Mouse (Mus musculus) liver, postnatal 0 days (tissue): ENCODE data around the gene Scube2. TPM values are rescaled to one million over a fixed set of nuclear protein-coding genes. Genes with fewer than 3 reads are reported as not detected.

Source experiments
- ATAC-seq: fragments of 200-750 bp; cut with Nextera tagmentation; 2 replicates; pipeline ENCODE4 v1.8.0; 2017; ENCODE audit warnings: mild to moderate bottlenecking, moderate library complexity
- DNase-seq: peaks from one replicate; pipeline ENCODE4 v3.0.0-alpha.2; 2016
- H3K27ac ChIP-seq: fragments of 300-500 bp; sonication (generic); 2 replicates; pipeline ENCODE4 v1.5.1; 2014; ENCODE audit warnings: antibody characterized with exemption, moderate library complexity, mild to moderate bottlenecking, low read depth
- H3K27me3 ChIP-seq: fragments of 300-500 bp; sonication (generic); 2 replicates; pipeline ENCODE4 v1.6.1; 2014; ENCODE audit warnings: low read length, control low read depth, mixed read lengths; ENCODE audit not compliant: insufficient read depth
- H3K36me3 ChIP-seq: fragments of 300-500 bp; sonication (generic); replicated peaks from 2 replicates; pipeline ENCODE4 v1.6.1; 2014; ENCODE audit warnings: mild to moderate bottlenecking, control low read depth, low read length, moderate library complexity, mixed read lengths; ENCODE audit not compliant: insufficient read depth
- H3K4me1 ChIP-seq: fragments of 300-500 bp; sonication (generic); 2 replicates; pipeline ENCODE4 v1.6.1; 2014; ENCODE audit warnings: antibody characterized with exemption, mild to moderate bottlenecking, control low read depth; ENCODE audit not compliant: insufficient read depth
- H3K4me2 ChIP-seq: fragments of 300-500 bp; sonication (generic); 2 replicates; pipeline ENCODE4 v1.6.1; 2014; ENCODE audit warnings: low read depth, mild to moderate bottlenecking, low read length, moderate library complexity, mixed read lengths
- H3K4me3 ChIP-seq: fragments of 300-500 bp; sonication (generic); 2 replicates; pipeline ENCODE4 v1.5.1; 2014; ENCODE audit warnings: low read depth, low read length
- H3K9ac ChIP-seq: fragments of 300-500 bp; sonication (generic); replicated peaks from 2 replicates; pipeline ENCODE4 v1.6.1; 2014; ENCODE audit warnings: mild to moderate bottlenecking, moderate library complexity
- H3K9me3 ChIP-seq: fragments of 300-500 bp; sonication (generic); 2 replicates; pipeline ENCODE4 v1.6.1; 2016; ENCODE audit warnings: mild to moderate bottlenecking, control low read depth, low read length, mixed read lengths
- CTCF ChIP-seq: sonication (generic); IDR thresholded peaks from 2 replicates; pipeline ENCODE4 v1.5.1; 2016; ENCODE audit warnings: antibody characterized with exemption, low read depth
- EP300 ChIP-seq: IDR thresholded peaks from 2 replicates; pipeline ENCODE4 v1.6.1; 2016; ENCODE audit warnings: antibody characterized with exemption, low read depth, mild to moderate bottlenecking
- WGBS: fragments of 180-500 bp; shearing (Covaris S2); extraction: QIAGEN DNeasy Blood & Tissue Kit; methylation state at CpG from one replicate; pipeline ENCODE4 v1.1.7; 2014; ENCODE audit not compliant: insufficient replicate concordance; 5-methylcytosine and 5-hydroxymethylcytosine counted together
- polyA plus RNA-seq: library from polyadenylated mRNA; unstranded; fragments of >200 nt; fragmentation: Nextera tagmentation; extraction: Ambion mirVana; gene quantifications from 2 replicates; pipeline ENCODE4 v1.2.1, GENCODE M21; 2015

Scube2 gene
- polyA plus RNA-seq, 1 experiment from 2014 or later = 0.06 TPM

- WGBS = 82% methylated on average over 11 of the region's 11 CpGs
- no peaks in the 10 kb centered on the region for H3K27me3 ChIP-seq
- no peaks in the 10 kb centered on the region for H3K36me3 ChIP-seq
- no peaks in the 10 kb centered on the region for H3K4me1 ChIP-seq
- no peak overlapping the region for H3K4me2 ChIP-seq
- no peak overlapping the region for H3K9ac ChIP-seq
- DNase-seq (no peak), ATAC-seq (no peak)
- TF ChIP-seq EP300 = no peak
- TF ChIP-seq CTCF = no peak
- H3K27ac ChIP-seq = no peak overlapping the region
- no peak overlapping the region for H3K4me3 ChIP-seq
- no peaks in the 10 kb centered on the region for H3K9me3 ChIP-seq
Measured at GRCm38 (mm10) chr7:109799168-109799567, 66.3 kb downstream of the Scube2 start.

GRCm38 (mm10) chr7:109795564-109795963 lies 69.9 kb downstream of the Scube2 start:
- Histone ChIP-seq H3K4me1 (no peaks in the 10 kb centered on the region), H3K27ac (no peak overlapping the region), H3K27me3 (no peaks in the 10 kb centered on the region), H3K9me3 (no peaks in the 10 kb centered on the region), H3K4me2 (no peak overlapping the region), H3K36me3 (no peaks in the 10 kb centered on the region), H3K9ac (no peak overlapping the region), H3K4me3 (no peak overlapping the region)
- ATAC-seq = no peak
- TF ChIP-seq CTCF (no peak), EP300 (no peak)
- no peak for DNase-seq
- WGBS = 53% methylated on average over 5 of the region's 5 CpGs

GRCm38 (mm10) chr7:109794556-109794955 lies 70.9 kb downstream of the Scube2 start:
- 48% methylated on average over 2 of the region's 2 CpGs for WGBS

GRCm38 (mm10) chr7:109792759-109793158 lies 72.7 kb downstream of the Scube2 start:
- TF ChIP-seq EP300 (no peak), CTCF (peak; percentile 86)
- H3K9ac ChIP-seq = no peak overlapping the region
- peak; percentile 54; the same call in 1 of the 2 replicates for ATAC-seq
- no peaks in the 10 kb centered on the region for H3K4me1 ChIP-seq
- no peaks in the 10 kb centered on the region for H3K36me3 ChIP-seq
- peak; percentile 65 for DNase-seq
- no peak overlapping the region for H3K4me2 ChIP-seq
- WGBS = 59% methylated on average over 2 of the region's 2 CpGs
- no peak overlapping the region for H3K4me3 ChIP-seq
- no peaks in the 10 kb centered on the region for H3K27me3 ChIP-seq
- H3K27ac ChIP-seq = no peak overlapping the region
- no peaks in the 10 kb centered on the region for H3K9me3 ChIP-seq

More at GRCm38 (mm10) chr7:109794556-109794955, 70.9 kb downstream of the Scube2 start:
- Histone ChIP-seq H3K27ac (no peak overlapping the region), H3K4me1 (no peaks in the 10 kb centered on the region), H3K27me3 (no peaks in the 10 kb centered on the region), H3K9me3 (no peaks in the 10 kb centered on the region), H3K4me3 (no peak overlapping the region), H3K9ac (no peak overlapping the region), H3K36me3 (no peaks in the 10 kb centered on the region), H3K4me2 (no peak overlapping the region)
- TF ChIP-seq CTCF (no peak), EP300 (no peak)
- DNase-seq (no peak), ATAC-seq (no peak)

GRCm38 (mm10) chr7:109790818-109791217 lies 74.7 kb downstream of the Scube2 start:
- H3K27me3 ChIP-seq = no peaks in the 10 kb centered on the region
- no peaks in the 10 kb centered on the region for H3K4me1 ChIP-seq
- WGBS = 62% methylated on average over 3 of the region's 3 CpGs
- DNase-seq (no peak), ATAC-seq (no peak)
- no peak overlapping the region for H3K4me2 ChIP-seq
- no peaks in the 10 kb centered on the region for H3K9me3 ChIP-seq
- no peak overlapping the region for H3K4me3 ChIP-seq
- H3K27ac ChIP-seq = no peak overlapping the region
- TF ChIP-seq EP300 (no peak), CTCF (no peak)
- H3K36me3 ChIP-seq = no peaks in the 10 kb centered on the region
- H3K9ac ChIP-seq = no peak overlapping the region

- Histone ChIP-seq H3K9me3 (no peaks in the 10 kb centered on the region), H3K9ac (no peak overlapping the region), H3K4me2 (no peak overlapping the region), H3K27ac (no peak overlapping the region), H3K36me3 (no peaks in the 10 kb centered on the region), H3K4me1 (no peaks in the 10 kb centered on the region), H3K4me3 (no peak overlapping the region), H3K27me3 (peaks cover 2% of the 10 kb centered on the region; the same call in 1 of the 2 replicates)
- DNase-seq = no peak
- 33% methylated on average over 2 of the region's 2 CpGs for WGBS
- TF ChIP-seq EP300 (no peak), CTCF (no peak)
- ATAC-seq = no peak
Measured at GRCm38 (mm10) chr7:109787860-109788259, 77.6 kb downstream of the Scube2 start.

- Histone ChIP-seq H3K9ac (no peak overlapping the region), H3K27ac (no peak overlapping the region), H3K4me1 (peaks cover 12% of the 10 kb centered on the region), H3K9me3 (no peaks in the 10 kb centered on the region), H3K4me3 (no peak overlapping the region), H3K36me3 (no peaks in the 10 kb centered on the region), H3K4me2 (no peak overlapping the region), H3K27me3 (peaks cover 43% of the 10 kb centered on the region)
- 46% methylated on average over 7 of the region's 7 CpGs for WGBS
- DNase-seq (no peak), ATAC-seq (no peak)
- no peak for TF ChIP-seq CTCF
- TF ChIP-seq EP300 = no peak
Measured at GRCm38 (mm10) chr7:109783281-109783680, 82.2 kb downstream of the Scube2 start.
